Mouse (Mus musculus) heart, embryonic 12.5 days (tissue): ENCODE results near the gene Ssx9. TPM values are rescaled to one million over a fixed set of nuclear protein-coding genes. Genes with fewer than 3 reads are reported as not detected.
"Not testable (repeated sequence)": the region's sequence is repeated elsewhere in the genome, so short reads cannot be mapped to it uniquely, and the experiment has no call there.

Source experiments
- ATAC-seq: fragments of 200-750 bp; cut with Nextera tagmentation; 2 replicates; pipeline ENCODE4 v1.8.0; 2017; ENCODE audit warnings: moderate TSS enrichment, moderate library complexity; ENCODE audit not compliant: insufficient number of reproducible peaks, low FRiP score
- H3K27ac ChIP-seq: fragments of 300-500 bp; sonication (generic); 2 replicates; pipeline ENCODE4 v1.5.1; 2016; ENCODE audit warnings: mild to moderate bottlenecking, moderate library complexity; ENCODE audit not compliant: poor library complexity, severe bottlenecking
- H3K27me3 ChIP-seq: fragments of 300-500 bp; sonication (generic); replicated peaks from 2 replicates; pipeline ENCODE4 v1.6.1; 2016; ENCODE audit warnings: mild to moderate bottlenecking, moderate library complexity
- H3K36me3 ChIP-seq: fragments of 300-500 bp; sonication (generic); 2 replicates; pipeline ENCODE4 v1.6.1; 2016; ENCODE audit warnings: mild to moderate bottlenecking, moderate library complexity
- H3K4me1 ChIP-seq: fragments of 300-500 bp; sonication (generic); replicated peaks from 2 replicates; pipeline ENCODE4 v1.6.1; 2016; ENCODE audit warnings: mild to moderate bottlenecking
- H3K4me2 ChIP-seq: fragments of 300-500 bp; sonication (generic); 2 replicates; pipeline ENCODE4 v1.6.1; 2016; ENCODE audit warnings: mild to moderate bottlenecking, moderate library complexity
- H3K4me3 ChIP-seq: fragments of 300-500 bp; sonication (generic); 2 replicates; pipeline ENCODE4 v1.5.1; 2016; ENCODE audit warnings: mild to moderate bottlenecking
- H3K9ac ChIP-seq: fragments of 300-500 bp; sonication (generic); 2 replicates; pipeline ENCODE4 v1.6.1; 2016; ENCODE audit warnings: mild to moderate bottlenecking, moderate library complexity
- H3K9me3 ChIP-seq: fragments of 300-500 bp; sonication (generic); replicated peaks from 2 replicates; pipeline ENCODE4 v1.6.1; 2016; ENCODE audit warnings: mild to moderate bottlenecking, moderate library complexity
- WGBS: fragments of 180-500 bp; shearing (Covaris S2); methylation state at CpG from one replicate; pipeline ENCODE4 v1.1.7; 2016; 5-methylcytosine and 5-hydroxymethylcytosine counted together
- polyA plus RNA-seq: library from polyadenylated mRNA; unstranded; fragments of >200 nt; fragmentation: Nextera tagmentation; extraction: Ambion mirVana; gene quantifications from 2 replicates; pipeline ENCODE4 v1.2.1, GENCODE M21; 2016

Gene Ssx9
- not detected in 2 replicates for polyA plus RNA-seq

DNA sequence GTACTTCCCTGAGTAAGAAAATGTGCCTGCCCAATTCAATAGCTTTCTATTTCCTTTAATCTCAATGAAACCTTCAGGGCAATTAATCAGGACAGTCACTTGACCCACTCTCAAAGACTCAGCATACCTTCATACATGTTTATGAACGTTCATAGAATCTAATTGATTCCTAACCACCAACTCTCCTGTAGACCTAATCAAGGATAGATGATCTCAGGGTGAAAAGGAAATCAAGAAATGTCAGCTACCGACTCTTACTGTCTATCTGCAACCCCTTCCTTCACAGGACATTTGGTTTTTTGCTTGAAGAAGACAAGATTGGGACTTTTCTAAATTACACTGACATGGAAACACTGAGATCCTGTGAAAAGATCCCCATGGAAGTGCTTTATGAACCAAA lies at the start of gene Ssx9:
Ssx9 (plus strand) TSS at position 301 of the 400 bp plus-strand sequence.
- WGBS, result 49% methylated on average over 2 of the region's 2 CpGs
- H3K27me3 ChIP-seq, H3K9ac ChIP-seq, H3K27ac ChIP-seq, H3K9me3 ChIP-seq, ATAC-seq, H3K4me1 ChIP-seq, H3K36me3 ChIP-seq, H3K4me2 ChIP-seq, H3K4me3 ChIP-seq: not testable (repeated sequence)

DNA sequence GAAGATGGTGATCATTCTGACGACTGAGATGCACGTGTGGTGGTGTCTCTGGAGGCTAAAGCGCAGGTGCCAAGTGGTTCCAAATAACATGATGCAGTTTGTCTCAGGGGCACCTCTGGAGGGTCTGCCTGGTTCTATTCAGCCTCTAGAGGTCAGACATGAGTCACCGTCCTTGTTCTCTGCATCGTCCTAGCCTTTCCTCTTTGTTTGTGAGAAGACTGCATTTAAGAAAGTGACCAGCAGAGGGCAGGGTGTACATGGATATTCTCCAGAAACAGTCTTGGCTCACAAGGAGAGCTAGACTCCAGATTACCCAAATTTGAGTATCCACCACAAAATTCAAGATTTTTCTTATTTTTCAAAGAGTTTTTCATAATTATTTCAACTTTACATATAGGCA lies 15.3 kb upstream of the Ssx9 start:
- no peak for ATAC-seq
- Histone ChIP-seq H3K36me3 (no peaks in the 10 kb centered on the region), H3K9me3 (peaks cover 11% of the 10 kb centered on the region; the same call in 1 of the 2 replicates)

DNA sequence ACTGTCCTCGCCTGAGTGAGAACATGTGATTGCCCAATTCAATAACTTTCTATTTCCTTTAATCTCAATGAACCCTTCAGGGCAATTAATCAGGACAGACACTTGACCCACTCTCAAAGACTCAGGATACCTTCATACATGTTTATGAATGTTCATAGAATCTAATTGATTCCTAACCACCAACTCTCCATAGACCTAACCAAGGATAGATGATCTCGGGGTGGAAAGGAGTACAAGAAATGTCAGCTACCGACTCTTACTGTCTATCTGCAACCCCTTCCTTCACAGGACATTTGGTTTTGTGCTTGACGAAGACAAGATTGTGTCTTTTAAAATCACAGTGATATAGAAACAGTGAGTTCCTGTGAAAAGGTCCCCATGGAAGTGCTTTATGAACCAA lies 55.2 kb downstream of the Ssx9 start, which contains the start of gene Ssxb5:
Ssxb5 (plus strand) TSS at position 301 of the 400 bp plus-strand sequence.
- ATAC-seq, H3K27ac ChIP-seq, H3K4me1 ChIP-seq, H3K36me3 ChIP-seq, H3K27me3 ChIP-seq, H3K9me3 ChIP-seq, H3K4me3 ChIP-seq, H3K4me2 ChIP-seq, H3K9ac ChIP-seq: not testable (repeated sequence)
- 67% methylated on average over 4 of the region's 4 CpGs for WGBS

More for the DNA sequence above, 15.3 kb upstream of the Ssx9 start:
- H3K9ac ChIP-seq, result no peak overlapping the region
- WGBS, result 43% methylated on average over 5 of the region's 5 CpGs
- H3K4me2 ChIP-seq, result no peak overlapping the region
- H3K27ac ChIP-seq, result no peak overlapping the region
- no peaks in the 10 kb centered on the region for H3K4me1 ChIP-seq
- H3K27me3 ChIP-seq, result no peaks in the 10 kb centered on the region
- no peak overlapping the region for H3K4me3 ChIP-seq

Other genes starting within 250 kb of the Ssx9 start
- gene Gm14459, start 223.5 kb upstream of the Ssx9 start, polyA plus RNA-seq, result not detected in 2 replicates
- not detected in 2 replicates for gene Ssxb6, start 200.2 kb upstream of the Ssx9 start, polyA plus RNA-seq
- gene Ssxb3, start 156.6 kb upstream of the Ssx9 start, polyA plus RNA-seq, result not detected in 2 replicates
- gene Ssxb8, start 57.6 kb upstream of the Ssx9 start, polyA plus RNA-seq, result not detected in 2 replicates
- gene Ssxb5, start 55.3 kb downstream of the Ssx9 start, polyA plus RNA-seq, result not detected in 2 replicates
- gene Gm6592, start 95.6 kb downstream of the Ssx9 start, polyA plus RNA-seq, result not detected in 2 replicates
- not detected in 2 replicates for gene Gm5751, start 125.8 kb downstream of the Ssx9 start, polyA plus RNA-seq
- gene B630019K06Rik, start 143.9 kb downstream of the Ssx9 start, polyA plus RNA-seq, result 3.1 TPM in 2 replicates
- gene Fthl17b, start 214.5 kb downstream of the Ssx9 start, polyA plus RNA-seq, result not detected in 2 replicates
- gene Fthl17c, start 228.1 kb downstream of the Ssx9 start, polyA plus RNA-seq, result not detected in 2 replicates
- not detected in 2 replicates for gene Fthl17d, start 238.3 kb downstream of the Ssx9 start, polyA plus RNA-seq